Mouse (Mus musculus): ENCODE results near the gene Plxnb1. TPM values are rescaled to one million over a fixed set of nuclear protein-coding genes. Genes with fewer than 3 reads are reported as not detected.
"Not testable (repeated sequence)": the region's sequence is repeated elsewhere in the genome, so short reads cannot be mapped to it uniquely, and the experiment has no call there.

Plxnb1 gene
- polyA plus RNA-seq, 1 experiment, result not detected

DNA sequence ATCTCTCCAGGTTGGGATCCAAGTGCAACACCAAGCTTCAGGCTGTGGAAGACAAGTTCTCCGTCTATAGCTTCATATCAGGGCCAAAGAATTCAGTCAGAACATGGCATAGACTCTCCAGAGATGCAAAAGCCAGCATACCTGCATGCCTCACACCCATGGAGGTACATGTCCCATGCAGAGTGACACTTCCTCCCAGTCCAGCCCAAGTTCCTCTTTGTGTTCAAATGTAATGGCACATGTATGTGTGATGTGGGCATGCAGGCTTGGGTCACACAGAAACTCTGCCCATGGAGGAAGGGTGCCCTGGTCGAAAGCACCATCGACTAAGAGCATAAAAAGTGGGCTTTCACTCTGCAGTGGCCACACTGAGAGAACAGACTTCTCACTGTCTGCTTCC, 29.0 kb downstream of the Plxnb1 start:
- TF ChIP-seq GATA1 (IDR thresholded peaks at IDR 0.05; ENCODE audit: borderline replicate concordance, low read length) (no peak), FLI1 (IDR thresholded peaks at IDR 0.05; ENCODE audit: low read length) (no peak)
- Histone ChIP-seq H3K4me3 (replicated peaks) (no peak overlapping the region), H3K4me1 (peaks cover 8% of the 10 kb centered on the region), H3K36me3 (replicated peaks; ENCODE audit: low read length) (no peaks in the 10 kb centered on the region), H3K27me3 (replicated peaks) (peaks cover 21% of the 10 kb centered on the region), H3K9me3 (no peaks in the 10 kb centered on the region)

DNA sequence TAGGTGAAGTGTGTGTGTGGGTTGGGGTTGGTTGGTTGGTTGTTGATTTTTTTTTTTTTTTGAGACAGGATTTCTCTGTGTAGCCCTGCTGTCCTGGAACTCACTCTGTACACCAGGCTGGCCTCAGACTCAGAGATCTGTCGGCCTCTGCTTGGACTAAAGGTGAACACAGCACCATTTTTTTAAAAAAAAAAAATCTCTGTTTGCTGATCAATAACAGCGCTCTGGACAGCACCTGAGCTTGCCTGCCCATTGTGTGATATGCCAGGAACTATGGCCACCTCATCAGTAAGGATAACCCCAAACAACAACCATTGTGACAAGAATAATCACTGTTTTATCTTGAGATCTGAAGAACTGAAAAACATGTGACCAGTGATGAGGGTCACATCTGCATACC, 29.9 kb downstream of the Plxnb1 start:
- H3K9me3 ChIP-seq, result no peaks in the 10 kb centered on the region
- H3K36me3 ChIP-seq (replicated peaks; ENCODE audit: low read length), result no peaks in the 10 kb centered on the region
- H3K4me1 ChIP-seq, result peaks cover 8% of the 10 kb centered on the region
- TF ChIP-seq GATA1 (IDR thresholded peaks at IDR 0.05; ENCODE audit: borderline replicate concordance, low read length) (no peak), FLI1 (IDR thresholded peaks at IDR 0.05; ENCODE audit: low read length) (no peak)
- H3K4me3 ChIP-seq (replicated peaks), result no peak overlapping the region
- peaks cover 19% of the 10 kb centered on the region for H3K27me3 ChIP-seq (replicated peaks)

DNA sequence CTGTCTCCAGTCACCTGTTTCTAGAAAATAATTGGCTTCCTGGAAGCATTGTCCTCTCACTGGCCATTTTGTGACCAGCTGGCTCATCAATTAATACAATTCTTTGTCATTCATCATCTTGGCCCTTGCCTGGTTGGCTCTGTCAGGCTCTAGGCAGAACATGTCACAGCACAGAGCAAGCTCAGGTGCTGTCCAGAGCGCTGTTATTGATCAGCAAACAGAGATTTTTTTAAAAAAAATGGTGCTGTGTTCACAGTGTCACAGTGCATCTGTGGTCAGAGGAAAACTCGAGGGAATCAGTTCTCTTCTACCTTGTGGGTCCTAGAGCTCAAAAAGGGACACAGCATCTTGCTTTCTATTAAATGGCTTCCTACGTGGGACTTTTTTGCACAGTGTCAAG, 30.3 kb downstream of the Plxnb1 start:
- Histone ChIP-seq H3K36me3 (replicated peaks; ENCODE audit: low read length) (no peaks in the 10 kb centered on the region), H3K9me3 (no peaks in the 10 kb centered on the region), H3K27me3 (replicated peaks) (peaks cover 19% of the 10 kb centered on the region), H3K4me3 (replicated peaks) (no peak overlapping the region), H3K4me1 (peaks cover 8% of the 10 kb centered on the region)
- TF ChIP-seq GATA1 (IDR thresholded peaks at IDR 0.05; ENCODE audit: borderline replicate concordance, low read length), result no peak
- TF ChIP-seq FLI1 (IDR thresholded peaks at IDR 0.05; ENCODE audit: low read length), result no peak

DNA sequence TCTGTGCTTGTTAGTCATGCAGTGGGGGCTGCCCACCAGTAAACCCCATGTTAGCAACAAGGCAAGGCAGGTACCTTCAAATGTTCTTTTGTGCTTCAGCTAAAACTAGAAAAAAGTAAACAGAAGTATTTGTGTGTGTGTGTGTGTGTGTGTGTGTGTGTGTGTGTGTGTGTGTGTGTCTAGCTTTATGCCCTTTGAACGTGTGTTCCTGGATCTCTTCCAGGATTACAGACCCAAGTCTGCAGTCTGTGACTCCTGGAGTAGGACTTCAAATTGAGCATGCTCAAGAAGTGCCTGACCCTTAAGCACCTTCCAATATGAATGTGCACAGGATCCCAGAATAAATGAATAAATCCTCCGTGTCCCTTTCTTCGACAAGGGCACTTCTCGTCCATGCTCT, 31.9 kb downstream of the Plxnb1 start:
- H3K27me3 ChIP-seq (replicated peaks), result peaks cover 19% of the 10 kb centered on the region
- H3K4me3 ChIP-seq (replicated peaks), result no peak overlapping the region
- TF ChIP-seq FLI1 (IDR thresholded peaks at IDR 0.05; ENCODE audit: low read length) (no peak), GATA1 (IDR thresholded peaks at IDR 0.05; ENCODE audit: borderline replicate concordance, low read length) (no peak)
- H3K36me3 ChIP-seq (replicated peaks; ENCODE audit: low read length), result no peaks in the 10 kb centered on the region
- peaks cover 8% of the 10 kb centered on the region for H3K4me1 ChIP-seq
- no peaks in the 10 kb centered on the region for H3K9me3 ChIP-seq

DNA sequence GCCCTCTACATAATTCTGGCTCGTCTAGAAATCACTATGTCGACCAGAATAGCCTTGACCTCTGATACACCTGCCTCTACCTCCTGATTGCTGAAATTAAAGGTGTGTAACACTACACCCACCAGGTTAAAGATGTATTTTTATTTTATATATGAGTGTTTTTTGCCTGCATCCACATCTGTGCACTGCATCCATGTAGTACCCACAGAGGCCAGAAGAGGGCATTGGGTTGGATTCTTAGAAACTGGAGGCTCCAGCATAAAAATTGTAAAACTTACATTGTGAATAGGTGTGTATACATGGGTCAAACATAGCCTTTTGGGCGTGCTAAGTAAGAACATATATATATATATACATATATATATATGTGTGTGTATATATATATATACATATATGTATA, 33.0 kb downstream of the Plxnb1 start:
- TF ChIP-seq GATA1 (IDR thresholded peaks at IDR 0.05; ENCODE audit: borderline replicate concordance, low read length) (no peak), FLI1 (IDR thresholded peaks at IDR 0.05; ENCODE audit: low read length) (no peak)
- Histone ChIP-seq H3K4me3 (replicated peaks) (no peak overlapping the region), H3K9me3 (no peaks in the 10 kb centered on the region), H3K4me1 (peaks cover 5% of the 10 kb centered on the region), H3K27me3 (replicated peaks) (peaks cover 16% of the 10 kb centered on the region), H3K36me3 (replicated peaks; ENCODE audit: low read length) (no peaks in the 10 kb centered on the region)

DNA sequence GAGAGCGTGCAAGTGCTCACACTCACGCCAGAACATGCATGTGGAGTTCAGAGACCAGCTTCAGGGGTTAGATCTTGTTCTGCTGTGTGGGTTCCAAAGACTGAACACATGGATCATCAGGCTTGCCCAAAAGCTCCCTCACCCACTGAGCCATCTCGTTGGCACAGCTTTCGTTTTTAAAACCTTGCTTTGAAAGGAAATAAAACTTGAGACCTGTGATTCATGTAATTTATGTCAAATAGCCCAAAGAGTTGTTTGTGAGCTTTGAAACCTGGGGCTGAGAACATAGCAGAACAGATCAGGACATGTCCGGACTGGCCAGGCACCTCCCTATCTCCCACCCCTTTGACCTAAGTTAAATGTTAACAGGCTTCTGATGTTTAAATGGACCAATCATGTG, 34.9 kb downstream of the Plxnb1 start:
- Histone ChIP-seq H3K9me3 (no peaks in the 10 kb centered on the region), H3K4me3 (replicated peaks) (no peak overlapping the region), H3K27me3 (replicated peaks) (peaks cover 3% of the 10 kb centered on the region), H3K4me1 (no peaks in the 10 kb centered on the region), H3K36me3 (replicated peaks; ENCODE audit: low read length) (no peaks in the 10 kb centered on the region)
- TF ChIP-seq GATA1 (IDR thresholded peaks at IDR 0.05; ENCODE audit: borderline replicate concordance, low read length), result no peak
- TF ChIP-seq FLI1 (IDR thresholded peaks at IDR 0.05; ENCODE audit: low read length), result no peak

DNA sequence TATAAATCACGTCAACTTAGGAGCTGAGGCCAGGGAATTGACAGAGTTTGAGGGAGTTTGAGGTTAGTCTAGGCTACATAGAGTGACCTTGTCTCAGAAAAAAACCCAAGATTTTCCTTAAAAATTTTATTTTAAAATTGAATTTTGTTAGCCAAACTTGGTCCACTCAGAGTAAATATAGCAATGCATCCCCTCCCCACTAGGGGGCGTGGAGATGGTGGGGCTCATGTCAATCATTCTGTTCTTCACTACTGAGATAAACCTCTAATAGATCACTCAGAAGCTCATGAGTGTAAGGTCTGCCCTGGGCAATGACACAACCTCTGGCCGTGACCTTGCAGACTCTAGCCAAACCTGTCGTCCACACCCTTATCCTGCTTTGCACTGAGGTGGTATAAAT, 45.2 kb downstream of the Plxnb1 start:
- peaks cover 15% of the 10 kb centered on the region for H3K9me3 ChIP-seq
- not testable (repeated sequence) for H3K4me3 ChIP-seq (replicated peaks); H3K36me3 ChIP-seq (replicated peaks; ENCODE audit: low read length); H3K4me1 ChIP-seq; H3K27me3 ChIP-seq (replicated peaks)

DNA sequence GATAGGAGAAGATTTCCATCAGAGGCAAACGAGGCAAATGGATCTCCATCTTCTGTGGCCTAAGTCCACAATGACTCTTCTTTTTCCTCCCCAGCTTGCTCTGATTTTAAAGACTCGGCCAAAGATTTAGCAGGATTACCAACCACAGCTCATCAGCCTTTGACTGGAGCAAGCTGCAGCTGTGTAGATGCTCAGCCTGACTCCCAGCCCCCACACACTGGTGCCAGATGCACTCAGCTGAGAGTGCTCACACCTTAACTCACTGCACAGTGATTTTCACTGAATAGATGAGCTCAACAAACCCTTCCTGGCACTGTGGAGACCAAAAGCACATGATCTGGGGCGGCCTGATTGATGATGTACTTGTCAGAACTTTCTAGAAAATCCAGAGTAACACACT, 66.8 kb downstream of the Plxnb1 start, which contains the start of gene Fbxw21:
Fbxw21 (minus strand) TSS at position 101 of the 400 bp plus-strand sequence.
- no peaks in the 10 kb centered on the region for H3K4me1 ChIP-seq
- H3K27me3 ChIP-seq (replicated peaks), result no peaks in the 10 kb centered on the region
- TF ChIP-seq FLI1 (IDR thresholded peaks at IDR 0.05; ENCODE audit: low read length) (no peak), GATA1 (IDR thresholded peaks at IDR 0.05; ENCODE audit: borderline replicate concordance, low read length) (no peak)
- no peaks in the 10 kb centered on the region for H3K9me3 ChIP-seq
- H3K36me3 ChIP-seq (replicated peaks; ENCODE audit: low read length), result no peaks in the 10 kb centered on the region
- no peak within 1 kb of the TSS for H3K4me3 ChIP-seq (replicated peaks)

DNA sequence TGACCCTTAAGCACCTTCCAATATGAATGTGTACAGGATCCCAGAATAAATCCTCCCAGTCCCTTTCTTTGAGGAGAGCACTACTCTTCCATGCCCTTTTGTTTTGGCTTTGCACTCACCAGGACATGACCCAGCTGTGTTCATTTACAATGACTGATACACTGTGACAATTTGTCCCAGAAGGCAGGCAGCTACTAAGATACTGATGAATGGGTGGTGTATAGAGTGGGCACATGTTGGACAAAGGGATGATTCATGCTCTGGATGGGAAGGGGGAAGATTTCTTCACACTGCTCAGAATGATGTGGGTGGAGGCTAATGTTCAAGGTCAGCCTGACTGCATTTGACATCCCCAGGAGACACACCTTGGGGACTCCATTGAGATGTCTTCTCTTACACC, 72.1 kb downstream of the Plxnb1 start:
- no peaks in the 10 kb centered on the region for H3K4me1 ChIP-seq
- H3K4me3 ChIP-seq (replicated peaks), result no peak overlapping the region
- no peaks in the 10 kb centered on the region for H3K9me3 ChIP-seq
- H3K36me3 ChIP-seq (replicated peaks; ENCODE audit: low read length), result no peaks in the 10 kb centered on the region
- no peaks in the 10 kb centered on the region for H3K27me3 ChIP-seq (replicated peaks)
- TF ChIP-seq FLI1 (IDR thresholded peaks at IDR 0.05; ENCODE audit: low read length) (no peak), GATA1 (IDR thresholded peaks at IDR 0.05; ENCODE audit: borderline replicate concordance, low read length) (no peak)

Other genes starting within 250 kb of the Plxnb1 start
- gene Slc26a6, start 242.1 kb upstream of the Plxnb1 start, polyA plus RNA-seq (2012; ENCODE audit: insufficient read depth, low replicate concordance), result 8.6 and 23.5 TPM in 2 replicates
- gene Tmem89, start 180.8 kb upstream of the Plxnb1 start, polyA plus RNA-seq (2012; ENCODE audit: insufficient read depth, low replicate concordance), result not detected in 2 replicates
- 221 and 266 TPM in 2 replicates for gene Uqcrc1, start 158.8 kb upstream of the Plxnb1 start, polyA plus RNA-seq (2012; ENCODE audit: insufficient read depth, low replicate concordance)
- 0.36 and 2.2 TPM in 2 replicates for gene Col7a1, start 141.8 kb upstream of the Plxnb1 start, polyA plus RNA-seq (2012; ENCODE audit: insufficient read depth, low replicate concordance)
- 0.18 TPM in 1 of 2 replicates, not detected in the other for gene Ucn2, start 109.4 kb upstream of the Plxnb1 start, polyA plus RNA-seq (2012; ENCODE audit: insufficient read depth, low replicate concordance)
- 2.4 and 5.8 TPM in 2 replicates for gene Pfkfb4, start 103.6 kb upstream of the Plxnb1 start, polyA plus RNA-seq (2012; ENCODE audit: insufficient read depth, low replicate concordance)
- gene Shisa5, start 56.8 kb upstream of the Plxnb1 start, polyA plus RNA-seq (2012; ENCODE audit: insufficient read depth, low replicate concordance), result 375 and 575 TPM in 2 replicates
- 25.2 and 49.1 TPM in 2 replicates for gene Trex1, start 35.7 kb upstream of the Plxnb1 start, polyA plus RNA-seq (2012; ENCODE audit: insufficient read depth, low replicate concordance)
- 2.2 and 2.8 TPM in 2 replicates for gene Atrip, start 21.3 kb upstream of the Plxnb1 start, polyA plus RNA-seq (2012; ENCODE audit: insufficient read depth, low replicate concordance)
- 3.8 TPM in 1 of 2 replicates, not detected in the other for gene Ccdc51, start 12.9 kb upstream of the Plxnb1 start, polyA plus RNA-seq (2012; ENCODE audit: insufficient read depth, low replicate concordance)
- 28.0 and 687 TPM in 2 replicates for gene Tma7, start 12.8 kb upstream of the Plxnb1 start, polyA plus RNA-seq (2012; ENCODE audit: insufficient read depth, low replicate concordance)
- gene Fbxw21, start 66.7 kb downstream of the Plxnb1 start, polyA plus RNA-seq (2012; ENCODE audit: insufficient read depth, low replicate concordance), result not detected in 2 replicates
- gene Fbxw13, start 100.6 kb downstream of the Plxnb1 start, polyA plus RNA-seq (2012; ENCODE audit: insufficient read depth, low replicate concordance), result not detected in 2 replicates
- gene Fbxw20, start 139.4 kb downstream of the Plxnb1 start, polyA plus RNA-seq (2012; ENCODE audit: insufficient read depth, low replicate concordance), result not detected in 2 replicates
- gene Fbxw14, start 192.3 kb downstream of the Plxnb1 start, polyA plus RNA-seq (2012; ENCODE audit: insufficient read depth, low replicate concordance), result not detected in 2 replicates
- not detected in 2 replicates for gene Fbxw28, start 244.3 kb downstream of the Plxnb1 start, polyA plus RNA-seq (2012; ENCODE audit: insufficient read depth, low replicate concordance)

All from megakaryocyte, embryonic 14.5 days (primary cell).